Mouse (Mus musculus) CH12.LX (cell line): ENCODE measurements around the gene Ccpg1. TPM values are rescaled to one million over a fixed set of nuclear protein-coding genes. Genes with fewer than 3 reads are reported as not detected.

ENCODE experiments used
- DNase-seq: peaks from one replicate; pipeline ENCODE4 v3.0.0-alpha.2; 2013; ENCODE audit errors: extremely low read depth
- H3K27ac ChIP-seq: 2 replicates; pipeline ENCODE4 v1.5.1; 2012; ENCODE audit warnings: low read depth, mild to moderate bottlenecking, control low read depth, moderate library complexity; ENCODE audit not compliant: insufficient read depth
- H3K27me3 ChIP-seq: replicated peaks from 2 replicates; pipeline ENCODE3; 2012; ENCODE audit warnings: inconsistent platforms
- H3K36me3 ChIP-seq, 2 experiments: replicated peaks in 1 of 2; 2 replicates each; pipeline versions ENCODE3 to v1.6.1; 2012; ENCODE audit warnings: inconsistent platforms in 1 of 2, low read length in 1 of 2, mild to moderate bottlenecking in 1 of 2, mixed read lengths in 1 of 2, moderate library complexity in 1 of 2; ENCODE audit not compliant: control insufficient read depth in 1 of 2, insufficient read depth in 1 of 2
- H3K4me1 ChIP-seq, 2 experiments: 2 replicates each; pipeline ENCODE4 v1.6.1; 2012; ENCODE audit warnings: inconsistent platforms in 1 of 2, moderate library complexity in 1 of 2; ENCODE audit not compliant: insufficient read depth in 2 of 2, control insufficient read depth in 1 of 2
- H3K4me2 ChIP-seq: 2 replicates; pipeline ENCODE4 v1.6.1; 2012; ENCODE audit warnings: low read depth, mild to moderate bottlenecking, control low read depth; ENCODE audit not compliant: poor library complexity, insufficient read depth, severe bottlenecking
- H3K4me3 ChIP-seq, 3 experiments: fragments of 150-350 bp in 1 of 3; sonication (generic) in 1 of 3; replicated peaks in 1 of 3; 2 replicates each; pipeline versions ENCODE3 to v1.5.1; 2011 to 2012; ENCODE audit warnings: low read depth in 2 of 3, low read length in 2 of 3, mild to moderate bottlenecking in 2 of 3, moderate library complexity in 2 of 3, control low read depth in 1 of 3, improper control_type of control experiment in 1 of 3, inconsistent platforms in 1 of 3, mixed read lengths in 1 of 3; ENCODE audit not compliant: poor library complexity in 1 of 3
- H3K79me2 ChIP-seq: replicated peaks from 2 replicates; pipeline ENCODE4 v1.6.1; 2012; ENCODE audit warnings: mild to moderate bottlenecking, moderate library complexity; ENCODE audit not compliant: control insufficient read depth, poor library complexity, insufficient read depth, severe bottlenecking; ENCODE audit errors: extremely low read depth
- H3K9ac ChIP-seq: 2 replicates; pipeline ENCODE4 v1.6.1; 2012; ENCODE audit warnings: low read depth, mild to moderate bottlenecking, control low read depth, moderate library complexity; ENCODE audit not compliant: insufficient read depth
- H3K9me3 ChIP-seq: replicated peaks from 2 replicates; pipeline ENCODE3; 2012; ENCODE audit warnings: low read length, inconsistent platforms, mixed read lengths
- CHD1 ChIP-seq: IDR thresholded peaks from 2 replicates; pipeline ENCODE4 v1.6.1; 2012; ENCODE audit warnings: low read depth, low read length, improper control_type of control experiment, inconsistent platforms
- CHD2 ChIP-seq: IDR thresholded peaks from 2 replicates; pipeline ENCODE4 v1.6.1; 2011; ENCODE audit warnings: low read length, improper control_type of control experiment
- CTCF ChIP-seq, 2 experiments: IDR thresholded peaks in 1 of 2; conservative IDR thresholded peaks in 1 of 2; 2 replicates each; pipeline ENCODE4 v1.5.1; 2011 to 2012; ENCODE audit warnings: low read depth in 2 of 2, low read length in 2 of 2, improper control_type of control experiment in 1 of 2, inconsistent platforms in 1 of 2, mild to moderate bottlenecking in 1 of 2, moderate library complexity in 1 of 2
- ELF1 ChIP-seq: IDR thresholded peaks from 2 replicates; pipeline ENCODE4 v1.6.1; 2014; ENCODE audit warnings: low read depth, mild to moderate bottlenecking, inconsistent platforms, low read length, improper control_type of control experiment
- ETS1 ChIP-seq: conservative IDR thresholded peaks from 2 replicates; pipeline ENCODE4 v1.6.1; 2012; ENCODE audit warnings: low read depth, mild to moderate bottlenecking, inconsistent platforms, low read length, improper control_type of control experiment, moderate library complexity
- GABPA ChIP-seq: IDR thresholded peaks from 2 replicates; pipeline ENCODE4 v1.6.1; 2012; ENCODE audit warnings: low read depth, low read length, improper control_type of control experiment, inconsistent platforms; ENCODE audit not compliant: insufficient replicate concordance
- IRF4 ChIP-seq: IDR thresholded peaks from 2 replicates; pipeline ENCODE4 v1.6.1; 2014; ENCODE audit warnings: low read depth, mild to moderate bottlenecking, inconsistent platforms, low read length, improper control_type of control experiment
- JUND ChIP-seq: conservative IDR thresholded peaks from 2 replicates; pipeline ENCODE4 v1.6.1; 2011; ENCODE audit warnings: low read depth, low read length, improper control_type of control experiment
- KAT2A ChIP-seq: IDR thresholded peaks from 2 replicates; pipeline ENCODE4 v1.6.1; 2012; ENCODE audit warnings: low read length, improper control_type of control experiment, inconsistent platforms; ENCODE audit not compliant: insufficient replicate concordance
- MAFK ChIP-seq: IDR thresholded peaks from 2 replicates; pipeline ENCODE4 v1.6.1; 2011; ENCODE audit warnings: low read length, improper control_type of control experiment; ENCODE audit not compliant: insufficient replicate concordance
- MAX ChIP-seq: IDR thresholded peaks from 2 replicates; pipeline ENCODE4 v1.6.1; 2011; ENCODE audit warnings: low read length, improper control_type of control experiment
- MEF2A ChIP-seq: IDR thresholded peaks from 2 replicates; pipeline ENCODE4 v1.6.1; 2014; ENCODE audit warnings: low read depth, mild to moderate bottlenecking, inconsistent platforms, low read length, improper control_type of control experiment, borderline replicate concordance
- MYC ChIP-seq: IDR thresholded peaks from 2 replicates; pipeline ENCODE4 v1.6.1; 2011; ENCODE audit warnings: low read depth, mild to moderate bottlenecking, improper control_type of control experiment, low read length
- NELFE ChIP-seq: IDR thresholded peaks from 2 replicates; pipeline ENCODE4 v1.6.1; 2011; ENCODE audit warnings: low read depth, low read length, improper control_type of control experiment
- NRF1 ChIP-seq: IDR thresholded peaks from 2 replicates; pipeline ENCODE4 v1.6.1; 2014; ENCODE audit warnings: low read depth, mild to moderate bottlenecking, inconsistent platforms, low read length, improper control_type of control experiment, moderate library complexity
- PAX5 ChIP-seq: IDR thresholded peaks from 2 replicates; pipeline ENCODE4 v1.6.1; 2012; ENCODE audit warnings: low read length, inconsistent platforms, mixed read lengths
- POLR2AphosphoS2 ChIP-seq: IDR thresholded peaks from 2 replicates; pipeline ENCODE4 v1.6.1; 2011; ENCODE audit warnings: low read depth, low read length, improper control_type of control experiment
- RAD21 ChIP-seq: IDR thresholded peaks from 2 replicates; pipeline ENCODE4 v1.6.1; 2011; ENCODE audit warnings: low read depth, mild to moderate bottlenecking, low read length, improper control_type of control experiment, moderate library complexity
- SMC3 ChIP-seq: IDR thresholded peaks from 2 replicates; pipeline ENCODE4 v1.6.1; 2011; ENCODE audit warnings: low read depth, low read length, improper control_type of control experiment
- UBTF ChIP-seq: IDR thresholded peaks from 2 replicates; pipeline ENCODE4 v1.6.1; 2012; ENCODE audit warnings: low read depth, mild to moderate bottlenecking, inconsistent platforms, low read length, improper control_type of control experiment, moderate library complexity
- USF2 ChIP-seq: conservative IDR thresholded peaks from 2 replicates; pipeline ENCODE4 v1.6.1; 2011; ENCODE audit warnings: low read depth, low read length, improper control_type of control experiment
- ZC3H11A ChIP-seq: IDR thresholded peaks from 2 replicates; pipeline ENCODE4 v1.6.1; 2012; ENCODE audit warnings: low read depth, mild to moderate bottlenecking, inconsistent platforms, low read length, improper control_type of control experiment
- ZKSCAN1 ChIP-seq: IDR thresholded peaks from 2 replicates; pipeline ENCODE4 v1.6.1; 2012; ENCODE audit warnings: low read depth, inconsistent platforms, low read length, improper control_type of control experiment, borderline replicate concordance
- ZMIZ1 ChIP-seq: IDR thresholded peaks from 2 replicates; pipeline ENCODE4 v1.6.1; 2012; ENCODE audit warnings: low read depth, mild to moderate bottlenecking, inconsistent platforms, low read length, improper control_type of control experiment
- ZNF384 ChIP-seq: IDR thresholded peaks from 2 replicates; pipeline ENCODE4 v1.6.1; 2012; ENCODE audit warnings: low read depth, low read length, improper control_type of control experiment, inconsistent platforms
- dilution Hi-C: fragments of 300-500 bp; cut with MboI; formaldehyde crosslinking; loops from 2 replicates; pipeline ENCODE4 v1.14.3; 2020; ENCODE audit warnings: low sequenced_read_pairs; ENCODE audit not compliant: extremely low pct_unique_long_range_greater_than_20kb, extremely low pct_ligation_motif_present
- in situ Hi-C: fragments of 300-500 bp; cut with MboI; formaldehyde crosslinking; loops from 3 replicates; pipeline ENCODE4 v1.14.3; 2019; ENCODE audit warnings: low sequenced_read_pairs, low pct_ligation_motif_present, low pct_unique_long_range_greater_than_20kb, mixed read lengths
- polyA plus RNA-seq: library from polyadenylated mRNA; unstranded; fragments of >175 nt; gene quantifications from 2 replicates; pipeline ENCODE4 v1.2.1, GENCODE M21; 2012; ENCODE audit warnings: low read depth; ENCODE audit not compliant: insufficient read length
- total RNA-seq, 2 experiments: library from RNA; depleted of rRNA; stranded (reverse); fragments of 300-350 nt in 1 of 2; fragments of >200 nt in 1 of 2; gene quantifications; 2 replicates each; pipeline ENCODE4 v1.2.3; 2012 to 2014

The Ccpg1 gene
- total and polyA plus RNA-seq, 3 experiments: 5.2 to 18.3 (median 6.2) TPM

- Histone ChIP-seq H3K9me3 (no peaks in the 10 kb centered on the region), H3K9ac (no peak overlapping the region), H3K4me3 (no peak overlapping the region), H3K36me3 (peaks cover 52 to 86% of the 10 kb centered on the region in 2 experiments), H3K79me2 (no peaks in the 10 kb centered on the region), H3K27ac (no peak overlapping the region), H3K4me2 (no peak overlapping the region), H3K4me1 (no peaks in the 10 kb centered on the region), H3K27me3 (no peaks in the 10 kb centered on the region)
- in situ Hi-C loops (no loop called here), dilution Hi-C loops (no loop called here)
- no peak for TF ChIP-seq KAT2A
- TF ChIP-seq PAX5: no peak
- no peak for TF ChIP-seq ZKSCAN1
- no peak for TF ChIP-seq CTCF (conservative IDR thresholded peaks at IDR 0.05 in 1 of 2, IDR thresholded peaks at IDR 0.05 in 1 of 2; ENCODE audit: low read depth in 2 of 2, low read length in 2 of 2)
- TF ChIP-seq GABPA: no peak
- no peak for TF ChIP-seq UBTF
- TF ChIP-seq ELF1: no peak
- TF ChIP-seq CHD2: no peak
- DNase-seq: no peak
Measured at GRCm38 (mm10) chr9:73020566-73021097, 35.4 kb downstream of the Ccpg1 start.

- no peak overlapping the region for H3K4me3 ChIP-seq
Measured at GRCm38 (mm10) chr9:73025818-73026636, 40.8 kb downstream of the Ccpg1 start.

GRCm38 (mm10) chr9:73030443-73030842, 45.2 kb downstream of the Ccpg1 start:
- DNase-seq: no peak
- H3K4me2 ChIP-seq: no peak overlapping the region
- no peaks in the 10 kb centered on the region for H3K9me3 ChIP-seq
- dilution Hi-C loops: no loop called here
- H3K27me3 ChIP-seq: no peaks in the 10 kb centered on the region
- in situ Hi-C loops: no loop called here
- H3K79me2 ChIP-seq: no peaks in the 10 kb centered on the region
- no peak overlapping the region for H3K4me3 ChIP-seq
- H3K36me3 ChIP-seq: peaks cover 30 to 83% of the 10 kb centered on the region in 2 experiments
- no peak overlapping the region for H3K27ac ChIP-seq
- no peak overlapping the region for H3K9ac ChIP-seq
- no peaks in the 10 kb centered on the region for H3K4me1 ChIP-seq
- TF ChIP-seq SMC3 (no peak), JUND (no peak), POLR2AphosphoS2 (no peak), USF2 (no peak), ETS1 (no peak), MEF2A (no peak), ZNF384 (no peak), CHD1 (no peak), ZMIZ1 (no peak), IRF4 (no peak), PAX5 (no peak), RAD21 (no peak), MYC (no peak), MAX (no peak), CTCF (conservative IDR thresholded peaks at IDR 0.05 in 1 of 2, IDR thresholded peaks at IDR 0.05 in 1 of 2; ENCODE audit: low read depth in 2 of 2, low read length in 2 of 2) (no peak), MAFK (no peak), ZC3H11A (no peak)

More at GRCm38 (mm10) chr9:73025818-73026636, 40.8 kb downstream of the Ccpg1 start:
- H3K36me3 ChIP-seq: peaks cover 20 to 76% of the 10 kb centered on the region in 2 experiments
- H3K4me2 ChIP-seq: no peak overlapping the region
- DNase-seq: no peak
- TF ChIP-seq NELFE: no peak
- TF ChIP-seq MAX: no peak
- no peak for TF ChIP-seq JUND
- TF ChIP-seq NRF1: no peak
- no peak for TF ChIP-seq CHD2
- no peak for TF ChIP-seq IRF4
- TF ChIP-seq, all 38 proteins: peak for 0
- Histone ChIP-seq H3K79me2 (no peaks in the 10 kb centered on the region), H3K9me3 (no peaks in the 10 kb centered on the region), H3K9ac (no peak overlapping the region), H3K27me3 (no peaks in the 10 kb centered on the region), H3K27ac (no peak overlapping the region), H3K4me1 (no peaks in the 10 kb centered on the region)
- in situ Hi-C loops (no loop called here), dilution Hi-C loops (no loop called here)
